Mouse (Mus musculus) bone marrow macrophage, adult 2 months (primary cell): ENCODE measurements around the gene Ppid.

Source experiments
- CTCF ChIP-seq: IDR thresholded peaks from 2 replicates; pipeline ENCODE4 v1.5.1; 2012; ENCODE audit warnings: low read depth, mild to moderate bottlenecking, low read length, moderate library complexity
- POLR2A ChIP-seq: IDR thresholded peaks from 2 replicates; pipeline ENCODE4 v1.6.1; 2012; ENCODE audit warnings: mild to moderate bottlenecking, low read depth, low read length, borderline replicate concordance

- TF ChIP-seq POLR2A (no peak), CTCF (no peak)
Measured at GRCm38 (mm10) chr3:79548681-79549437, 42.3 kb upstream of the Ppid start.
